Mouse (Mus musculus) heart, embryonic 14.5 days (tissue): ENCODE results near the gene Otud6a. TPM values are rescaled to one million over a fixed set of nuclear protein-coding genes. Genes with fewer than 3 reads are reported as not detected.

ENCODE experiments used
- microRNA counts: library from miRNA; unstranded; fragments of <30 nt; microRNA quantifications from one replicate; lab custom pipeline; 2016
- microRNA-seq: library from miRNA; unstranded; fragments of <30 nt; microRNA quantifications from one replicate; pipeline ENCODE4, GENCODE M21; 2016
- polyA plus RNA-seq: library from polyadenylated mRNA; unstranded; fragments of >200 nt; fragmentation: Nextera tagmentation; extraction: Ambion mirVana; gene quantifications from 2 replicates; pipeline ENCODE4 v1.2.1, GENCODE M21; 2014

Otud6a gene
- polyA plus RNA-seq, 1 experiment from 2014 or later = not detected

MicroRNAs within 50 kb of the gene (microRNA counts, 519-probe panel; counts per million panel counts)
- microRNA mmu-miR-676 (lab: Ali Mortazavi, UCI) = 322 counts per million, percentile 70 among the panel's probes with 10 or more counts

Small RNAs within 50 kb of the gene (microRNA-seq; reads per million reads assigned to microRNA genes)
- gene Mir676 = 760 reads per million, percentile 76 among the genes with 10 or more reads in this experiment

Other genes with a start within 250 kb of the Otud6a start
- not detected in 2 replicates for gene Awat2, start 13.7 kb downstream of the Otud6a start, polyA plus RNA-seq
- 30.6 and 32.1 TPM in 2 replicates for gene Igbp1, start 65.3 kb downstream of the Otud6a start, polyA plus RNA-seq
- not detected in 2 replicates for gene Dgat2l6, start 95.8 kb downstream of the Otud6a start, polyA plus RNA-seq
- not detected in 2 replicates for gene Awat1, start 143.2 kb downstream of the Otud6a start, polyA plus RNA-seq
- not detected in 2 replicates for gene P2ry4, start 165.9 kb downstream of the Otud6a start, polyA plus RNA-seq
- 0.78 and 0.82 TPM in 2 replicates for gene Arr3, start 176.5 kb downstream of the Otud6a start, polyA plus RNA-seq
- gene Kif4, start 196.7 kb downstream of the Otud6a start, polyA plus RNA-seq = 24.6 and 25.7 TPM in 2 replicates
- gene Pdzd11, start 197.6 kb downstream of the Otud6a start, polyA plus RNA-seq = 97.4 and 103 TPM in 2 replicates